Mouse (Mus musculus) MEL (cell line): ENCODE measurements at regions not wholly inside any gene's neighbourhood (a gene's known extent, or its start where the extent isn't known, plus 50 kb on each side); places are given as distances from the start of the nearest gene placed in this dataset.
A peak's percentile ranks its signal among the peaks of the same experiment; 100 is the strongest.

Experiments
- DNase-seq: peaks from one replicate; pipeline ENCODE4 v3.0.0; 2011; ENCODE audit warnings: low read depth, low spot score
- H3K27ac ChIP-seq: 2 replicates; pipeline ENCODE4 v1.5.1; 2012; ENCODE audit warnings: low read depth, mild to moderate bottlenecking, control low read depth, low read length, moderate library complexity; ENCODE audit not compliant: control insufficient read depth
- H3K27me3 ChIP-seq, 2 experiments: fragments of 150-350 bp in 1 of 2; sonication (generic) in 1 of 2; 2 replicates each; pipeline ENCODE4 v1.6.1; 2012; ENCODE audit warnings: low read length in 2 of 2, mild to moderate bottlenecking in 2 of 2, improper control_type of control experiment in 1 of 2, moderate library complexity in 1 of 2; ENCODE audit not compliant: insufficient read depth in 2 of 2, control insufficient read depth in 1 of 2
- H3K36me3 ChIP-seq, 2 experiments: 2 replicates each; pipeline ENCODE4 v1.6.1; 2012 to 2014; ENCODE audit warnings: low read length in 2 of 2, improper control_type of control experiment in 1 of 2, inconsistent platforms in 1 of 2, mild to moderate bottlenecking in 1 of 2; ENCODE audit not compliant: insufficient read depth in 2 of 2, control insufficient read depth in 1 of 2
- H3K4me1 ChIP-seq, 2 experiments: fragments of 150-350 bp in 1 of 2; sonication (generic) in 1 of 2; 2 replicates each; pipeline ENCODE4 v1.6.1; 2012; ENCODE audit warnings: low read length in 2 of 2, improper control_type of control experiment in 1 of 2, mild to moderate bottlenecking in 1 of 2; ENCODE audit not compliant: insufficient read depth in 2 of 2, control insufficient read depth in 1 of 2
- H3K4me3 ChIP-seq, 2 experiments: fragments of 150-350 bp in 1 of 2; sonication (generic) in 1 of 2; 2 replicates each; pipeline ENCODE4 v1.5.1; 2012; ENCODE audit warnings: low read depth in 2 of 2, low read length in 2 of 2, mild to moderate bottlenecking in 2 of 2, moderate library complexity in 2 of 2, control low read depth in 1 of 2, improper control_type of control experiment in 1 of 2; ENCODE audit not compliant: control insufficient read depth in 1 of 2, insufficient read depth in 1 of 2
- H3K79me2 ChIP-seq: 2 replicates; pipeline ENCODE4 v1.6.1; 2012; ENCODE audit warnings: mild to moderate bottlenecking, low read length, moderate library complexity; ENCODE audit not compliant: control insufficient read depth, poor library complexity, insufficient read depth
- H3K9ac ChIP-seq: 2 replicates; pipeline ENCODE4 v1.6.1; 2012; ENCODE audit warnings: low read depth, mild to moderate bottlenecking, control low read depth, low read length, moderate library complexity; ENCODE audit not compliant: control insufficient read depth, poor library complexity, severe bottlenecking
- H3K9me3 ChIP-seq: fragments of 150-350 bp; sonication (generic); replicated peaks from 2 replicates; pipeline ENCODE4 v1.6.1; 2012; ENCODE audit warnings: mild to moderate bottlenecking, low read length, improper control_type of control experiment, moderate library complexity; ENCODE audit not compliant: insufficient read depth
- BHLHE40 ChIP-seq: IDR thresholded peaks from 2 replicates; pipeline ENCODE4 v1.6.1; 2012; ENCODE audit warnings: low read depth, mild to moderate bottlenecking, inconsistent platforms, low read length, improper control_type of control experiment, borderline replicate concordance
- CHD2 ChIP-seq: IDR thresholded peaks from 2 replicates; pipeline ENCODE4 v1.6.1; 2011; ENCODE audit warnings: low read length, improper control_type of control experiment
- EP300 ChIP-seq, 2 experiments: IDR thresholded peaks; 2 replicates each; pipeline ENCODE4 v1.6.1; 2011; ENCODE audit warnings: improper control_type of control experiment in 2 of 2, low read length in 2 of 2, low read depth in 1 of 2, mild to moderate bottlenecking in 1 of 2
- GABPA ChIP-seq: IDR thresholded peaks from 2 replicates; pipeline ENCODE4 v1.6.1; 2012; ENCODE audit warnings: low read depth, mild to moderate bottlenecking, inconsistent platforms, low read length, improper control_type of control experiment, moderate library complexity
- GATA1 ChIP-seq: IDR thresholded peaks from 2 replicates; pipeline ENCODE4 v1.6.1; 2011; ENCODE audit warnings: low read depth, low read length, improper control_type of control experiment
- HCFC1 ChIP-seq: IDR thresholded peaks from 2 replicates; pipeline ENCODE4 v1.6.1; 2012; ENCODE audit warnings: low read depth, mild to moderate bottlenecking, inconsistent platforms, low read length, improper control_type of control experiment, moderate library complexity
- JUND ChIP-seq: IDR thresholded peaks from 2 replicates; pipeline ENCODE4 v1.6.1; 2011; ENCODE audit warnings: low read depth, mild to moderate bottlenecking, improper control_type of control experiment, low read length
- KAT2A ChIP-seq: conservative IDR thresholded peaks from 2 replicates; pipeline ENCODE4 v1.6.1; 2012; ENCODE audit warnings: low read depth, low read length, improper control_type of control experiment, inconsistent platforms
- MAZ ChIP-seq: IDR thresholded peaks from 2 replicates; pipeline ENCODE4 v1.6.1; 2012; ENCODE audit warnings: low read depth, mild to moderate bottlenecking, inconsistent platforms, low read length, improper control_type of control experiment
- MXI1 ChIP-seq: IDR thresholded peaks from 2 replicates; pipeline ENCODE4 v1.6.1; 2011; ENCODE audit warnings: mild to moderate bottlenecking, low read depth, low read length, improper control_type of control experiment
- NELFE ChIP-seq: IDR thresholded peaks from 2 replicates; pipeline ENCODE4 v1.6.1; 2011; ENCODE audit warnings: low read depth, low read length, improper control_type of control experiment
- POLR2AphosphoS5 ChIP-seq: IDR thresholded peaks from 2 replicates; pipeline ENCODE4 v1.6.1; 2012; ENCODE audit warnings: low read depth, borderline replicate concordance, mild to moderate bottlenecking, inconsistent platforms, low read length, moderate library complexity, mixed read lengths
- RAD21 ChIP-seq: IDR thresholded peaks from 2 replicates; pipeline ENCODE4 v1.6.1; 2011; ENCODE audit warnings: mild to moderate bottlenecking, low read depth, low read length, improper control_type of control experiment
- SIN3A ChIP-seq: IDR thresholded peaks from 2 replicates; pipeline ENCODE4 v1.6.1; 2012; ENCODE audit warnings: low read length, improper control_type of control experiment, inconsistent platforms
- TBP ChIP-seq: IDR thresholded peaks from 2 replicates; pipeline ENCODE4 v1.8.0; 2011; ENCODE audit warnings: low read depth, low read length, improper control_type of control experiment
- TCF12 ChIP-seq: IDR thresholded peaks from 2 replicates; pipeline ENCODE4 v1.6.1; 2014; ENCODE audit warnings: low read depth, mild to moderate bottlenecking, inconsistent platforms, low read length, improper control_type of control experiment, moderate library complexity
- USF1 ChIP-seq: IDR thresholded peaks from 2 replicates; pipeline ENCODE4 v1.6.1; 2014; ENCODE audit warnings: low read depth, mild to moderate bottlenecking, inconsistent platforms, low read length, improper control_type of control experiment, moderate library complexity
- ZC3H11A ChIP-seq: IDR thresholded peaks from 2 replicates; pipeline ENCODE4 v1.6.1; 2012; ENCODE audit warnings: low read depth, mild to moderate bottlenecking, inconsistent platforms, low read length, improper control_type of control experiment
- ZKSCAN1 ChIP-seq: IDR thresholded peaks from 2 replicates; pipeline ENCODE4 v1.6.1; 2012; ENCODE audit warnings: low read depth, mild to moderate bottlenecking, inconsistent platforms, low read length, improper control_type of control experiment, moderate library complexity
- ZMIZ1 ChIP-seq: IDR thresholded peaks from 2 replicates; pipeline ENCODE4 v1.6.1; 2012; ENCODE audit warnings: low read depth, mild to moderate bottlenecking, inconsistent platforms, low read length, improper control_type of control experiment, moderate library complexity

GRCm38 (mm10) chr5:74143994-74144393 is 51.1 kb upstream of the Rasl11b start:
- no peaks in the 10 kb centered on the region; a peak in 1 of 4 replicates for H3K27me3 ChIP-seq
- H3K4me3 ChIP-seq: no peak overlapping the region
- peaks cover 0 to 13% of the 10 kb centered on the region in 2 experiments; a peak in 2 of 4 replicates for H3K4me1 ChIP-seq
- H3K9me3 ChIP-seq: no peaks in the 10 kb centered on the region
- DNase-seq: peak; percentile 76
- no peaks in the 10 kb centered on the region for H3K79me2 ChIP-seq
- H3K27ac ChIP-seq: no peak overlapping the region
- peaks cover 0 to 6% of the 10 kb centered on the region in 2 experiments; a peak in 2 of 4 replicates for H3K36me3 ChIP-seq
- H3K9ac ChIP-seq: no peak overlapping the region
- TF ChIP-seq BHLHE40: no peak
- TF ChIP-seq SIN3A: peak; percentile 57
- no peak for TF ChIP-seq POLR2AphosphoS5
- 0 out of 2 replicates have a peak, but pooled peaks have one; percentile 19 for TF ChIP-seq HCFC1
- TF ChIP-seq TBP: no peak
- peak; percentile 63 for TF ChIP-seq CHD2
- TF ChIP-seq MAZ: peak; percentile 40; the same call in 1 of the 2 replicates
- no peak for TF ChIP-seq MXI1
- TF ChIP-seq ZKSCAN1: no peak
- TF ChIP-seq GATA1: peak; percentile 72
- TF ChIP-seq EP300 (IDR thresholded peaks at IDR 0.05; ENCODE audit: low read depth in 1 of 2, low read length in 2 of 2): peak; percentile 17 to 58; a peak in 2 of 4 replicates
- peak; percentile 58 for TF ChIP-seq TCF12
- TF ChIP-seq NELFE: no peak

GRCm38 (mm10) chr5:74144765-74145164 is 50.3 kb upstream of the Rasl11b start:
- Histone ChIP-seq H3K4me3 (no peak overlapping the region), H3K36me3 (peaks cover 0 to 6% of the 10 kb centered on the region in 2 experiments; a peak in 2 of 4 replicates)

More at GRCm38 (mm10) chr5:74144765-74145164, 50.3 kb upstream of the Rasl11b start:
- Histone ChIP-seq H3K27me3 (no peaks in the 10 kb centered on the region), H3K9me3 (no peaks in the 10 kb centered on the region), H3K4me1 (peaks cover 0 to 13% of the 10 kb centered on the region in 2 experiments; a peak in 2 of 4 replicates), H3K79me2 (no peaks in the 10 kb centered on the region), H3K27ac (no peak overlapping the region), H3K9ac (no peak overlapping the region)
- DNase-seq: no peak
- no peak for TF ChIP-seq RAD21
- TF ChIP-seq MAZ: no peak
- TF ChIP-seq JUND: no peak
- TF ChIP-seq ZC3H11A: no peak
- TF ChIP-seq SIN3A: no peak
- no peak for TF ChIP-seq GABPA
- TF ChIP-seq ZMIZ1: no peak
- no peak for TF ChIP-seq KAT2A
- no peak for TF ChIP-seq USF1
- TF ChIP-seq EP300 (IDR thresholded peaks at IDR 0.05; ENCODE audit: low read depth in 1 of 2, low read length in 2 of 2): no peak
